Comparison of ENCODE assay signal across 14 mouse cellular contexts in the genomic region with DNA sequence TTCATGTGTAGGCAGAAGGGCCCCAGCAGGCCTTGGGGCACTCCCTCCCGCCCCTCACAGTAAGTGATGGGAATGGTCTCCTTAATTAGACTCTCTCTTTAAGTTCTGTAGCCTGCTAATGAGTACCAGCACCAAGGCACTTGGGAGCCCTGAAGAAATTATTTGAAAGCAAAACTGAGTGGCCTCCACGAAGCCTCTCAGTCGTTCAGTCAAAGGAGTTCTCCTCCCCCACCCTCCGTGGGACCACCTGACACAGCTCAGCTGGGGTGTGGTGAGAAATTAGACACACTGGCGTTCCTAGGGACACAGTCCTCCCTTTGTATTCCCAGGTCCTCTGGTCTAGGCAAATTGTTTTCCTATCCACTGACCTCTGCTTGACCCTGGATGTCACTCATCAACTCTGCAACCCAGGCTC.
DNase-seq lines count a peak whose midpoint lies in the region; ATAC-seq and TF ChIP-seq lines count a peak whose summit lies in the region.
"Had no signal": no experiment of that assay in that cellular context is flagged by ENCODE, and none has a peak within 500 bp of the region (broad histone marks: within the 10 kb centered on the region; RNA-seq: fewer than 3 reads in every experiment).

No protein-coding gene starts in this region.

- H3K4me3 ChIP-seq in hindbrain, embryonic 11.5 days (ENCODE audit: low read depth, low read length) = no peak overlapping the region
- no peak overlapping the region for H3K4me3 ChIP-seq in hindbrain, postnatal 0 days (ENCODE audit: low read length)
- no peak overlapping the region for H3K4me3 ChIP-seq in forebrain, embryonic 13.5 days
- H3K4me3 ChIP-seq in midbrain, embryonic 16.5 days (ENCODE audit: low read depth, low read length) = no peak overlapping the region
- H3K4me3 ChIP-seq: hindbrain, embryonic 15.5 days had no signal

- H3K4me2 ChIP-seq in hindbrain, embryonic 11.5 days (replicated peaks; ENCODE audit: low read depth, low read length) = no peak overlapping the region
- H3K4me2 ChIP-seq in hindbrain, postnatal 0 days (ENCODE audit: low read depth, low read length) = no peak overlapping the region
- H3K4me2 ChIP-seq in forebrain, embryonic 13.5 days = no peak overlapping the region
- H3K4me2 ChIP-seq in midbrain, embryonic 16.5 days (ENCODE audit: low read length) = no peak overlapping the region
- H3K4me2 ChIP-seq: hindbrain, embryonic 15.5 days had no signal

- no peak overlapping the region for H3K27ac ChIP-seq in hindbrain, embryonic 11.5 days (ENCODE audit: low read depth, low read length)
- H3K27ac ChIP-seq in hindbrain, postnatal 0 days = no peak overlapping the region
- H3K27ac ChIP-seq in forebrain, embryonic 13.5 days = no peak overlapping the region
- no peak overlapping the region for H3K27ac ChIP-seq in midbrain, embryonic 16.5 days (ENCODE audit: low read length)
- H3K27ac ChIP-seq: hindbrain, embryonic 15.5 days had no signal

- no peak overlapping the region for H3K9ac ChIP-seq in hindbrain, embryonic 11.5 days (ENCODE audit: low read depth, low read length)
- H3K9ac ChIP-seq in hindbrain, postnatal 0 days (replicated peaks; ENCODE audit: low read length) = no peak overlapping the region
- no peak overlapping the region for H3K9ac ChIP-seq in forebrain, embryonic 13.5 days
- H3K9ac ChIP-seq in midbrain, embryonic 16.5 days (ENCODE audit: low read depth, low read length) = no peak overlapping the region
- H3K9ac ChIP-seq: hindbrain, embryonic 15.5 days had no signal

- H3K4me1 ChIP-seq in hindbrain, embryonic 11.5 days (replicated peaks; ENCODE audit: control insufficient read depth, insufficient read depth, low read length) = peaks cover 3% of the 10 kb centered on the region; the same call in 1 of the 2 replicates
- peaks cover 5% of the 10 kb centered on the region for H3K4me1 ChIP-seq in hindbrain, postnatal 0 days (ENCODE audit: insufficient read depth, low read length)
- H3K4me1 ChIP-seq in forebrain, embryonic 13.5 days = peaks cover 27% of the 10 kb centered on the region
- no peaks in the 10 kb centered on the region for H3K4me1 ChIP-seq in midbrain, embryonic 16.5 days (ENCODE audit: control insufficient read depth, insufficient read depth, low read length)

- ATAC-seq in hindbrain, embryonic 11.5 days (ENCODE audit: low FRiP score) = peak; percentile 87
- ATAC-seq in hindbrain, postnatal 0 days = no peak
- ATAC-seq in forebrain, embryonic 13.5 days = peak; percentile 58; the same call in 1 of the 2 replicates
- 0 out of 2 replicates have a peak, but pooled peaks have one; percentile 25 for ATAC-seq in midbrain, embryonic 16.5 days
- ATAC-seq: Patski had no signal

- no peaks in the 10 kb centered on the region for H3K9me3 ChIP-seq in hindbrain, embryonic 11.5 days (ENCODE audit: control insufficient read depth, low read length)
- no peaks in the 10 kb centered on the region for H3K9me3 ChIP-seq in hindbrain, postnatal 0 days (ENCODE audit: low read length)
- H3K9me3 ChIP-seq in forebrain, embryonic 13.5 days (replicated peaks) = no peaks in the 10 kb centered on the region
- no peaks in the 10 kb centered on the region for H3K9me3 ChIP-seq in midbrain, embryonic 16.5 days (replicated peaks; ENCODE audit: control insufficient read depth, low read length, poor library complexity, severe bottlenecking)
- H3K9me3 ChIP-seq: hindbrain, embryonic 15.5 days had no signal

- TF ChIP-seq CTCF in hindbrain, postnatal 0 days (IDR thresholded peaks at IDR 0.05; ENCODE audit: low read depth) = no peak

- H3K36me3 ChIP-seq in hindbrain, embryonic 11.5 days (ENCODE audit: control insufficient read depth, insufficient read depth, low read length) = no peaks in the 10 kb centered on the region
- H3K36me3 ChIP-seq in hindbrain, postnatal 0 days (ENCODE audit: insufficient read depth, low read length) = no peaks in the 10 kb centered on the region
- no peaks in the 10 kb centered on the region for H3K36me3 ChIP-seq in forebrain, embryonic 13.5 days (ENCODE audit: poor library complexity, severe bottlenecking)
- no peaks in the 10 kb centered on the region for H3K36me3 ChIP-seq in midbrain, embryonic 16.5 days (ENCODE audit: control insufficient read depth, insufficient read depth, low read length)
- H3K36me3 ChIP-seq: hindbrain, embryonic 15.5 days had no signal

- 6% methylated on average over 5 of the region's 5 CpGs for WGBS in hindbrain, embryonic 11.5 days
- 18% methylated on average over 5 of the region's 5 CpGs for WGBS in hindbrain, postnatal 0 days
- 4% methylated on average over 5 of the region's 5 CpGs for WGBS in forebrain, embryonic 13.5 days
- WGBS in midbrain, embryonic 16.5 days = 15% methylated on average over 5 of the region's 5 CpGs

- DNase-seq in hindbrain, embryonic 11.5 days (ENCODE audit: low spot score) = peak; percentile 66
- no peak for DNase-seq in hindbrain, postnatal 0 days (ENCODE audit: low spot score)
- peak; percentile 56 for DNase-seq in ZHBTc4 (ENCODE audit: low read depth, low spot score)
- no peak for DNase-seq in right cerebral cortex, adult 18-20 months
- DNase-seq in layer of hippocampus, adult 11-12 months (ENCODE audit: low spot score) = no peak
- DNase-seq in right cerebral cortex, postnatal 25 days = no peak
- DNase-seq: adrenal gland, postnatal 25 days; cerebellum, adult 8-10 months; kidney, postnatal 36 days; spleen, adult 18-20 months had no signal

- H3K27me3 ChIP-seq in hindbrain, embryonic 11.5 days (ENCODE audit: control insufficient read depth, insufficient read depth, low read length) = 0 out of 2 replicates have a peak, but pooled peaks cover 2% of the 10 kb centered on the region
- H3K27me3 ChIP-seq in hindbrain, postnatal 0 days (ENCODE audit: insufficient read depth, low read length) = no peaks in the 10 kb centered on the region
- H3K27me3 ChIP-seq in forebrain, embryonic 13.5 days = no peaks in the 10 kb centered on the region
- H3K27me3 ChIP-seq in midbrain, embryonic 16.5 days (ENCODE audit: control insufficient read depth, insufficient read depth, low read depth, low read length) = no peaks in the 10 kb centered on the region
- H3K27me3 ChIP-seq: hindbrain, embryonic 15.5 days; Patski had no signal

Comparison
In these comparisons a context has a peak if more than half of its experiments do, and no peak if none do; other contexts are left out.
1. DNase-seq: peak in hindbrain, embryonic 11.5 days (single experiment) and ZHBTc4 (single experiment); none in hindbrain, postnatal 0 days (single experiment), right cerebral cortex, adult 18-20 months (single experiment), layer of hippocampus, adult 11-12 months (single experiment) and right cerebral cortex, postnatal 25 days (single experiment).